Mouse (Mus musculus): Measurements from ENCODE around the gene Fxyd1. TPM values are rescaled to one million over a fixed set of nuclear protein-coding genes. Genes with fewer than 3 reads are reported as not detected.

Gene Fxyd1
- polyA plus RNA-seq, 1 experiment from 2014 or later = 71.8 TPM

DNA sequence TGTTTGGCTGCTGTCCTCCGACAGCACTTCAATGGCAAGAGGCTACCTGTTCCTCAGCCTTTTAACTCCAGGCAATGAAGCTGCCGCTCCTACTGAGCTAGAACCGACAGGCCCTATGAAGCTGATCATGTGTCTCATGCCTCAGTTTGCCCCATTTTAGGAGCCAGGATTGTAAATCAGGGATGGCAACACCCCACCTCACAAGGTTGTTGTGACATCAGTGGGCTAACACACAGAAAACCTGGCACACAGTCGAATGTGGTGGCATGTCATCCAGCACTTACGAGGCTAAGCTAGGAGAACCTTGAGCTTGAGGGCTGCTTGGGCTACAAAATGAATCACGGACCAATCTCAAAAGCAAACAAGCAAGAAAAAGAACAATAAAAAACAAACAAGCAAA is 1.2 kb upstream of the Fxyd1 start:
- Histone ChIP-seq H3K4me2 (ENCODE audit: low read length) (no peak overlapping the region), H3K4me3 (ENCODE audit: low read depth, low read length) (no peak overlapping the region), H3K27ac (ENCODE audit: low read depth) (no peak overlapping the region), H3K27me3 (replicated peaks; ENCODE audit: control insufficient read depth, insufficient read depth, low read length) (peaks cover 13% of the 10 kb centered on the region; the same call in 1 of the 2 replicates), H3K4me1 (replicated peaks; ENCODE audit: control insufficient read depth, insufficient read depth, low read length) (peaks cover 23% of the 10 kb centered on the region), H3K9me3 (ENCODE audit: control insufficient read depth, low read length) (no peaks in the 10 kb centered on the region), H3K9ac (ENCODE audit: low read length) (no peak overlapping the region), H3K36me3 (ENCODE audit: control insufficient read depth, insufficient read depth, low read length) (no peaks in the 10 kb centered on the region)
- no peak for DNase-seq (ENCODE audit: low spot score)
- 88% methylated on average over 6 of the region's 6 CpGs for WGBS
- ATAC-seq (replicated peaks; ENCODE audit: low FRiP score, low TSS enrichment, low read depth) = no peak

DNA sequence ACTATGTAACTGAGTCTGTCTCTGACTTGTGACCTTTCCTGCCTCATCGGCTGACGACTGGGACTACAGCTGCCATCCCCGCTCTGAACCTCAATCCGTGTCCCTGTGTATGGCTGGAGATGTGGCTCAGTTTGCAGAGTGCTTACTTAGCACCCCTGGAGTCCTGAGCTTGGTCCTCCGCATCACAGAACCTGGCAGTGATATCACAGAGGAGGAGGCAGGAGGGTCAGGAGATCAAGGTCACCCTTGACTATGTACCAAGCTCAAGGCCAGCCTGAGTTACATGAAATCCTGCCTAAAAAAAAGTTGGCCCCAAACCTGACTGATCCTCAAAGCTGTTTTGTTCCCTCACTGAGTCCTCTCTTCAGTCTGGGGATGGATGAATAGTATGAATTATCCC is 731 bp upstream of the Fxyd1 start:
- Histone ChIP-seq H3K36me3 (ENCODE audit: control insufficient read depth, insufficient read depth, low read length) (no peaks in the 10 kb centered on the region), H3K4me1 (replicated peaks; ENCODE audit: control insufficient read depth, insufficient read depth, low read length) (peaks cover 27% of the 10 kb centered on the region), H3K9ac (ENCODE audit: low read length) (no peak overlapping the region), H3K27me3 (replicated peaks; ENCODE audit: control insufficient read depth, insufficient read depth, low read length) (peaks cover 17% of the 10 kb centered on the region), H3K4me2 (ENCODE audit: low read length) (no peak overlapping the region), H3K9me3 (ENCODE audit: control insufficient read depth, low read length) (no peaks in the 10 kb centered on the region), H3K4me3 (ENCODE audit: low read depth, low read length) (no peak overlapping the region), H3K27ac (ENCODE audit: low read depth) (no peak overlapping the region)
- WGBS = 71% methylated on average over 5 of the region's 5 CpGs
- no peak for DNase-seq (ENCODE audit: low spot score)
- ATAC-seq (replicated peaks; ENCODE audit: low FRiP score, low TSS enrichment, low read depth) = no peak

DNA sequence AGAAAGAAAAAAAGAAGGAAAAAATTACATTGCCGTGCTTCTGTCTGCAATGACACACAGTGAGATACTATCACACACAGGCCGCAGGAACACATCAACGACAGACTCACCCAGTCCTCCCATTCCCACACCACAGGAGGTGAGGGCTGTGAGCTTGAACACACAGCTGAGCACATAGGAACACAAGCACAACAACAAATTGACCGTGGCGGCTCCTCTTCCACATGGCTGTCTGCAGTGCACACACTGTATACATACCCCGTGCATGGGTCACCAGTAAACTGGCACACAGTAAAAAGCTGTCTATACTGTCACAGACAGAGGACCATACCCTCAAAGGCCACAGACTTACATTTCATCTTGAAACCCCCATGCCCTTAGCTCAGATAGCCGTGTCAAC is 551 bp downstream of the Fxyd1 start:
- H3K4me2 ChIP-seq (ENCODE audit: low read length) = no peak overlapping the region
- WGBS = 75% methylated on average over 7 of the region's 7 CpGs

GRCm38 (mm10) chr7:31055883-31056282 is 1.1 kb downstream of the Fxyd1 start:
- 26% methylated on average over 3 of the region's 4 CpGs for WGBS
- H3K36me3 ChIP-seq (ENCODE audit: control insufficient read depth, insufficient read depth, low read length) = no peaks in the 10 kb centered on the region
- H3K9me3 ChIP-seq (ENCODE audit: control insufficient read depth, low read length) = no peaks in the 10 kb centered on the region
- no peak overlapping the region for H3K9ac ChIP-seq (ENCODE audit: low read length)
- H3K27me3 ChIP-seq (replicated peaks; ENCODE audit: control insufficient read depth, insufficient read depth, low read length) = peaks cover 36% of the 10 kb centered on the region
- peaks cover 41% of the 10 kb centered on the region for H3K4me1 ChIP-seq (replicated peaks; ENCODE audit: control insufficient read depth, insufficient read depth, low read length)
- H3K4me2 ChIP-seq (ENCODE audit: low read length) = no peak overlapping the region
- H3K27ac ChIP-seq (ENCODE audit: low read depth) = no peak overlapping the region
- no peak overlapping the region for H3K4me3 ChIP-seq (ENCODE audit: low read depth, low read length)
- no peak for ATAC-seq (replicated peaks; ENCODE audit: low FRiP score, low TSS enrichment, low read depth)
- no peak for DNase-seq (ENCODE audit: low spot score)

More for the DNA sequence above, 551 bp downstream of the Fxyd1 start:
- DNase-seq (ENCODE audit: low spot score) (no peak), ATAC-seq (replicated peaks; ENCODE audit: low FRiP score, low TSS enrichment, low read depth) (no peak)
- Histone ChIP-seq H3K4me3 (ENCODE audit: low read depth, low read length) (no peak overlapping the region), H3K27me3 (replicated peaks; ENCODE audit: control insufficient read depth, insufficient read depth, low read length) (peaks cover 30% of the 10 kb centered on the region), H3K9ac (ENCODE audit: low read length) (no peak overlapping the region), H3K4me1 (replicated peaks; ENCODE audit: control insufficient read depth, insufficient read depth, low read length) (peaks cover 36% of the 10 kb centered on the region), H3K9me3 (ENCODE audit: control insufficient read depth, low read length) (no peaks in the 10 kb centered on the region), H3K36me3 (ENCODE audit: control insufficient read depth, insufficient read depth, low read length) (no peaks in the 10 kb centered on the region), H3K27ac (ENCODE audit: low read depth) (no peak overlapping the region)

- DNase-seq (ENCODE audit: low spot score) (peak; percentile 74), ATAC-seq (replicated peaks; ENCODE audit: low FRiP score, low TSS enrichment, low read depth) (peak; percentile 65)
- peak overlapping the region; percentile 43 for H3K27ac ChIP-seq (ENCODE audit: low read depth)
- 9% methylated on average over 10 of the region's 10 CpGs for WGBS
- H3K9ac ChIP-seq (ENCODE audit: low read length) = 0 out of 2 replicates have a peak overlapping the region, but pooled peaks have one; percentile 6
- peak overlapping the region; percentile 28 for H3K4me3 ChIP-seq (ENCODE audit: low read depth, low read length)
- H3K9me3 ChIP-seq (ENCODE audit: control insufficient read depth, low read length) = no peaks in the 10 kb centered on the region
- H3K4me1 ChIP-seq (replicated peaks; ENCODE audit: control insufficient read depth, insufficient read depth, low read length) = peaks cover 46% of the 10 kb centered on the region
- H3K27me3 ChIP-seq (replicated peaks; ENCODE audit: control insufficient read depth, insufficient read depth, low read length) = peaks cover 41% of the 10 kb centered on the region
- peak overlapping the region; percentile 45 for H3K4me2 ChIP-seq (ENCODE audit: low read length)
- no peaks in the 10 kb centered on the region for H3K36me3 ChIP-seq (ENCODE audit: control insufficient read depth, insufficient read depth, low read length)
These were observed 1.6 kb downstream of the Fxyd1 start for GRCm38 (mm10) chr7:31055354-31055824.

DNA sequence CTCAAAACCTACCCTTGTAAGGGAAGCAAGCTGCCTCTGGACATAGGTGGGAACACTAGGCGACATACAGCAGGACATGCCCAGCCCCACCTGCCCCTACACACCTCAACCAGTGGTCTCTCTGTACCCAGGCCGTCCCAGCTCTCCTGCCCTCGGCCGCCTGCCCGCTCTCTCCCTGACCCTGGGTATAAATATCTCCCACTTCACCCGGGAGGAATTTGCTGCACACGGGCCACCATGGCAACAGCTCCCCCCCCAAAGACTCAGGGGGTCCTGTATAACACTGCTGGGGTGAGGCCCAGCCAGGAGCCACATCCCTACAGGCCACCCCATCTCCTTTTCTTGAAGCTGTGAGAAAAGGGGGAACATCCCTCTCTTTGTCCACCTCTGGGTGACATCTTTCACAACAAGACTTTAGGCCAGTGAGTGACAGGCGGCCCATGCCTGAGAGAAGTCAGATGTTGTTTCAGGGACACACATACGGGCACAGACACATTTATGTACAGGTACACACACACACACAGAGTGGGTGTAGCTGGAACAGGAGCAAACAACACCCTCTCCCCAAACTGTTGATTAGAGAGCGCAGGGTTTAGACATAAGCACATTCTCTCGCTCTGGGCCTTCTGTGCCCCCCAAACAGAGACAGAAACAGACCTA is 2.2 kb downstream of the Fxyd1 start:
- H3K4me3 ChIP-seq (ENCODE audit: low read depth, low read length) = peak overlapping the region; percentile 28
- peak overlapping the region; percentile 43; the same call in 1 of the 2 replicates for H3K27ac ChIP-seq (ENCODE audit: low read depth)
- DNase-seq (ENCODE audit: low spot score) (no peak), ATAC-seq (replicated peaks; ENCODE audit: low FRiP score, low TSS enrichment, low read depth) (no peak)
- peak overlapping the region; percentile 45 for H3K4me2 ChIP-seq (ENCODE audit: low read length)
- H3K27me3 ChIP-seq (replicated peaks; ENCODE audit: control insufficient read depth, insufficient read depth, low read length) = peaks cover 46% of the 10 kb centered on the region
- 40% methylated on average over 11 of the region's 11 CpGs for WGBS
- H3K36me3 ChIP-seq (ENCODE audit: control insufficient read depth, insufficient read depth, low read length) = no peaks in the 10 kb centered on the region
- peaks cover 51% of the 10 kb centered on the region for H3K4me1 ChIP-seq (replicated peaks; ENCODE audit: control insufficient read depth, insufficient read depth, low read length)
- H3K9me3 ChIP-seq (ENCODE audit: control insufficient read depth, low read length) = no peaks in the 10 kb centered on the region
- H3K9ac ChIP-seq (ENCODE audit: low read length) = 0 out of 2 replicates have a peak overlapping the region, but pooled peaks have one; percentile 6

- no peak overlapping the region for H3K27ac ChIP-seq (ENCODE audit: low read depth)
- H3K9me3 ChIP-seq (ENCODE audit: control insufficient read depth, low read length) = no peaks in the 10 kb centered on the region
- peaks cover 52% of the 10 kb centered on the region for H3K27me3 ChIP-seq (replicated peaks; ENCODE audit: control insufficient read depth, insufficient read depth, low read length)
- H3K4me1 ChIP-seq (replicated peaks; ENCODE audit: control insufficient read depth, insufficient read depth, low read length) = peaks cover 56% of the 10 kb centered on the region
- no peak overlapping the region for H3K9ac ChIP-seq (ENCODE audit: low read length)
- H3K4me3 ChIP-seq (ENCODE audit: low read depth, low read length) = no peak overlapping the region
- DNase-seq (ENCODE audit: low spot score) (no peak), ATAC-seq (replicated peaks; ENCODE audit: low FRiP score, low TSS enrichment, low read depth) (no peak)
- H3K36me3 ChIP-seq (ENCODE audit: control insufficient read depth, insufficient read depth, low read length) = no peaks in the 10 kb centered on the region
- H3K4me2 ChIP-seq (ENCODE audit: low read length) = peak overlapping the region; percentile 45; the same call in 1 of the 2 replicates
- 27% methylated on average over 10 of the region's 10 CpGs for WGBS
These were observed 3.0 kb downstream of the Fxyd1 start for GRCm38 (mm10) chr7:31053882-31054447.

GRCm38 (mm10) chr7:31052636-31053434 is 4.2 kb downstream of the Fxyd1 start:
- peak; percentile 40 for ATAC-seq (replicated peaks; ENCODE audit: low FRiP score, low TSS enrichment, low read depth)
- DNase-seq (ENCODE audit: low spot score) = peak; percentile 72
- H3K27ac ChIP-seq (ENCODE audit: low read depth) = no peak overlapping the region
- no peak overlapping the region for H3K9ac ChIP-seq (ENCODE audit: low read length)
- no peaks in the 10 kb centered on the region for H3K36me3 ChIP-seq (ENCODE audit: control insufficient read depth, insufficient read depth, low read length)
- H3K4me2 ChIP-seq (ENCODE audit: low read length) = peak overlapping the region; percentile 41
- WGBS = 3% methylated on average over 34 of the region's 34 CpGs
- peaks cover 56% of the 10 kb centered on the region for H3K27me3 ChIP-seq (replicated peaks; ENCODE audit: control insufficient read depth, insufficient read depth, low read length)
- H3K9me3 ChIP-seq (ENCODE audit: control insufficient read depth, low read length) = no peaks in the 10 kb centered on the region
- H3K4me1 ChIP-seq (replicated peaks; ENCODE audit: control insufficient read depth, insufficient read depth, low read length) = peaks cover 56% of the 10 kb centered on the region
- peak overlapping the region; percentile 10; the same call in 1 of the 2 replicates for H3K4me3 ChIP-seq (ENCODE audit: low read depth, low read length)
